Mouse (Mus musculus): ENCODE data around the gene Stpg4. TPM values are rescaled to one million over a fixed set of nuclear protein-coding genes. Genes with fewer than 3 reads are reported as not detected.

Stpg4 gene
- polyA plus RNA-seq, 1 experiment: not detected

GRCm38 (mm10) chr17:87352898-87353225 is 74.7 kb downstream of the Stpg4 start:
- WGBS: 69% methylated on average over 1 of the region's 1 CpGs
- Histone ChIP-seq H3K27me3 (ENCODE audit: control insufficient read depth, insufficient read depth, low read length) (no peaks in the 10 kb centered on the region), H3K4me1 (ENCODE audit: control insufficient read depth, insufficient read depth, low read length) (peaks cover 24% of the 10 kb centered on the region), H3K4me3 (replicated peaks; ENCODE audit: insufficient read depth, low read depth, low read length) (no peak overlapping the region), H3K27ac (ENCODE audit: insufficient read depth, low read length) (no peak overlapping the region)
- DNase-seq: no peak
- TF ChIP-seq POLR2A (IDR thresholded peaks at IDR 0.05; ENCODE audit: borderline replicate concordance, insufficient read depth, low read length) (no peak), CTCF (IDR thresholded peaks at IDR 0.05; ENCODE audit: borderline replicate concordance, insufficient read depth, low read depth, low read length) (no peak)

- WGBS: 64% methylated on average over 16 of the region's 16 CpGs
- H3K27me3 ChIP-seq (ENCODE audit: control insufficient read depth, insufficient read depth, low read length): no peaks in the 10 kb centered on the region
- DNase-seq: peak in 1 of 2 experiments; percentile 25
- H3K27ac ChIP-seq (ENCODE audit: insufficient read depth, low read length): peak overlapping the region; percentile 52
- no peak for TF ChIP-seq POLR2A (IDR thresholded peaks at IDR 0.05; ENCODE audit: borderline replicate concordance, insufficient read depth, low read length)
- TF ChIP-seq CTCF (IDR thresholded peaks at IDR 0.05; ENCODE audit: borderline replicate concordance, insufficient read depth, low read depth, low read length): no peak
- no peak overlapping the region for H3K4me3 ChIP-seq (replicated peaks; ENCODE audit: insufficient read depth, low read depth, low read length)
- peaks cover 24% of the 10 kb centered on the region for H3K4me1 ChIP-seq (ENCODE audit: control insufficient read depth, insufficient read depth, low read length)
Observed at GRCm38 (mm10) chr17:87352106-87352897, 75.2 kb downstream of the Stpg4 start.

GRCm38 (mm10) chr17:87351241-87352105 is 76.1 kb downstream of the Stpg4 start:
- DNase-seq: peak; percentile 77 to 86
- no peak overlapping the region for H3K4me3 ChIP-seq (replicated peaks; ENCODE audit: insufficient read depth, low read depth, low read length)
- H3K27me3 ChIP-seq (ENCODE audit: control insufficient read depth, insufficient read depth, low read length): no peaks in the 10 kb centered on the region
- H3K27ac ChIP-seq (ENCODE audit: insufficient read depth, low read length): peak overlapping the region; percentile 52
- no peak for TF ChIP-seq CTCF (IDR thresholded peaks at IDR 0.05; ENCODE audit: borderline replicate concordance, insufficient read depth, low read depth, low read length)
- 5% methylated on average over 20 of the region's 20 CpGs for WGBS
- peaks cover 24% of the 10 kb centered on the region for H3K4me1 ChIP-seq (ENCODE audit: control insufficient read depth, insufficient read depth, low read length)

- TF ChIP-seq CTCF (IDR thresholded peaks at IDR 0.05; ENCODE audit: borderline replicate concordance, insufficient read depth, low read depth, low read length): no peak
- Histone ChIP-seq H3K4me3 (replicated peaks; ENCODE audit: insufficient read depth, low read depth, low read length) (no peak overlapping the region), H3K27me3 (ENCODE audit: control insufficient read depth, insufficient read depth, low read length) (no peaks in the 10 kb centered on the region), H3K27ac (ENCODE audit: insufficient read depth, low read length) (no peak overlapping the region), H3K4me1 (ENCODE audit: control insufficient read depth, insufficient read depth, low read length) (peaks cover 24% of the 10 kb centered on the region)
- 80% methylated on average over 13 of the region's 13 CpGs for WGBS
- peak; percentile 12 to 35 for DNase-seq
Observed at GRCm38 (mm10) chr17:87350471-87351240, 76.9 kb downstream of the Stpg4 start.

GRCm38 (mm10) chr17:87349575-87349974 is 78.0 kb downstream of the Stpg4 start:
- no peak for DNase-seq
- Histone ChIP-seq H3K27me3 (ENCODE audit: control insufficient read depth, insufficient read depth, low read length) (no peaks in the 10 kb centered on the region), H3K4me1 (ENCODE audit: control insufficient read depth, insufficient read depth, low read length) (peaks cover 27% of the 10 kb centered on the region), H3K27ac (ENCODE audit: insufficient read depth, low read length) (no peak overlapping the region), H3K4me3 (replicated peaks; ENCODE audit: insufficient read depth, low read depth, low read length) (no peak overlapping the region)
- 89% methylated on average over 9 of the region's 9 CpGs for WGBS
- TF ChIP-seq POLR2A (IDR thresholded peaks at IDR 0.05; ENCODE audit: borderline replicate concordance, insufficient read depth, low read length) (no peak), CTCF (IDR thresholded peaks at IDR 0.05; ENCODE audit: borderline replicate concordance, insufficient read depth, low read depth, low read length) (no peak)

GRCm38 (mm10) chr17:87349069-87349468 is 78.5 kb downstream of the Stpg4 start:
- TF ChIP-seq CTCF (IDR thresholded peaks at IDR 0.05; ENCODE audit: borderline replicate concordance, insufficient read depth, low read depth, low read length): no peak; the same call in 1 of the 2 replicates
- no peak for TF ChIP-seq POLR2A (IDR thresholded peaks at IDR 0.05; ENCODE audit: borderline replicate concordance, insufficient read depth, low read length)
- Histone ChIP-seq H3K4me1 (ENCODE audit: control insufficient read depth, insufficient read depth, low read length) (peaks cover 27% of the 10 kb centered on the region), H3K27me3 (ENCODE audit: control insufficient read depth, insufficient read depth, low read length) (no peaks in the 10 kb centered on the region), H3K4me3 (replicated peaks; ENCODE audit: insufficient read depth, low read depth, low read length) (no peak overlapping the region), H3K27ac (ENCODE audit: insufficient read depth, low read length) (no peak overlapping the region)
- 55% methylated on average over 9 of the region's 9 CpGs for WGBS
- no peak for DNase-seq

GRCm38 (mm10) chr17:87348353-87348752 is 79.2 kb downstream of the Stpg4 start:
- TF ChIP-seq CTCF (IDR thresholded peaks at IDR 0.05; ENCODE audit: borderline replicate concordance, insufficient read depth, low read depth, low read length): no peak
- TF ChIP-seq POLR2A (IDR thresholded peaks at IDR 0.05; ENCODE audit: borderline replicate concordance, insufficient read depth, low read length): no peak
- no peaks in the 10 kb centered on the region for H3K27me3 ChIP-seq (ENCODE audit: control insufficient read depth, insufficient read depth, low read length)
- no peak overlapping the region for H3K4me3 ChIP-seq (replicated peaks; ENCODE audit: insufficient read depth, low read depth, low read length)
- peaks cover 33% of the 10 kb centered on the region for H3K4me1 ChIP-seq (ENCODE audit: control insufficient read depth, insufficient read depth, low read length)
- WGBS: 71% methylated on average over 9 of the region's 9 CpGs
- no peak for DNase-seq
- H3K27ac ChIP-seq (ENCODE audit: insufficient read depth, low read length): no peak overlapping the region
